Mouse (Mus musculus): ENCODE data around the gene Gas1.

The Gas1 gene

DNA sequence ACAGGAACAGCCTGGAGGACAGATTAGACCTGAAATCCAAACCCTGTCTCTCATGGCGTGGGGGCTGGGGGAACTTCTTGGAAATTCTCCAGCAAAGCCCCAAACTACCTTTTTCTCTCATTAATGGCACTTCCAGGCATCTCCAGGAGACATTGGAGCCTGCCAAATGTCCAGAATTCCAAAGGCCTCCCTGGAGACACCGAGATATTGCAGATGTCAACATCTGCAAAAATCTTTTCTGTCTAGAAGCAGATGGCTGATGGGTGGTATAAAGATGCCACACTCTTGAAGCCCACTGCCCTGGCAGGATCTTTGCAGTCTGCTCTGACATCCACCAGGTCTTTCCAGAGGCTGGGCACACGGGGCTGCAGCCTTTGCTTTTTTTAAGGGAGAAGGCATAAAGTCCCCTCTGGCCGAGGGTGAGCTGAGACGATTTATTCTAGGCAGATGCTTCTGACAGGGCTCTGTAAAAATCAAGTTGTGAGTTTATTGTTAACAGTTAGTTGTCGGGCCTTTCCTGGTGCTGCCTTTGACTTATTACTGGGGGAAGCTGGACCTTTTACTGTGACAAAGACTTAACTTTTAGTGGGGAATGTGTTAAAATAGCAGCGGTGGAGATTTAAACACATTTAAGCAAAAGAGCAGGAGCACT is 4.7 kb downstream of the Gas1 start:
- DNase-seq = no peak

DNA sequence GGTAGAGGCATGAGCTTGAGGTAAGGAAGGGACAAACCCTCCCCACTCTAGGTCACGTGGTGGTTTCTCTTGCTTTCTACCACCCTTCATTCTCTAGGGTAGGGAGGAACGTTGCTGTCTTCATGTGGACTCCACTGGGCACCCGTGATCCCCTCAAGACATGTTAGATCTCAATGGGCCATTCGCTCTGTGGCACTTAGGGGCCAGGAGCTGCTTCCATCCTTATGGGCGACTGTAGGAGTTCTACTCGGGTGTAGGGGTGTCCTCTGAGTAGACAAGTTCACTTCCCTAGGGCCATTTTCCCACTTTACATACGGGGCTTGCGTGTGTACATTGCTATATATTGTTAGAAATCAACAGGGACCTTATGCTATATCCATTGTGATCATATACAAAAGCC is 5.4 kb downstream of the Gas1 start:
- DNase-seq = no peak

DNA sequence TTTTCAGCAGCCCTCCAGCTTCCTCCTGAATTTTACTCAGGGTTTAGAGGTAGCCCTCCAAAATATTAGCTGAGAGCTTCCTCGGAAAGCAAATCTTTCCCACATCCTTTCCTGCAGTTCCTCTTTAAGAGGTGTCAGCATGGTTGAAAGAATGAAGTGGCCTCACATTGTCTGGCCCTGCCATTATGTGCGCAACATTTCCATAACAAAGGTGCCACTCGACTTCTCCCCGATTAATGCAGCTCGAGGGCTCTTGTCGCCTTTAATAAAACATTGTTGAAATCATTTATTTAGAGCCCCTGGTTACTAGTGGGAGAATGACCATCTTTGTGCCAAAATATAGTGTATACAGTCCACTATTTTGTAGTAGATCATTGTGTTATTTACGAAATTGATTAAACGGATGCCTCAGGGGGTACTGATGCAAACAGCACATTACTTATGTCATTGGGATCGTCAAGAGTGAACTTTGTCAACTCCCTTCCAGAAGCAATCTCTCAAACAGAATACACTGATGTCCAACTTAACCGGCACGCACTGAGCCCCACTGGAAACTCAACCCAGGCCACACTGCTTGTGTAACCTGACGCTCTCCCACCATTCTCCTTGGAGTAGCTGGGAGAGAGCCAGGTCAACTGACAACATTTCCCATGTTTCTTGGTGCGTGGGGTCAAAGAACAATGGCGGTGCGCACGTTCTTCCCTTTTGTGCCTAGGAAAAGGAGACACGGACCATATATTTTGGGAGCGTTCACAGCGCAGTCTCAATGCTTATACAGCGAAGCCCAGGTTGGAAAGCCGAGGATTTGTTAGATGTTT is 6.1 kb downstream of the Gas1 start:
- DNase-seq = no peak

DNA sequence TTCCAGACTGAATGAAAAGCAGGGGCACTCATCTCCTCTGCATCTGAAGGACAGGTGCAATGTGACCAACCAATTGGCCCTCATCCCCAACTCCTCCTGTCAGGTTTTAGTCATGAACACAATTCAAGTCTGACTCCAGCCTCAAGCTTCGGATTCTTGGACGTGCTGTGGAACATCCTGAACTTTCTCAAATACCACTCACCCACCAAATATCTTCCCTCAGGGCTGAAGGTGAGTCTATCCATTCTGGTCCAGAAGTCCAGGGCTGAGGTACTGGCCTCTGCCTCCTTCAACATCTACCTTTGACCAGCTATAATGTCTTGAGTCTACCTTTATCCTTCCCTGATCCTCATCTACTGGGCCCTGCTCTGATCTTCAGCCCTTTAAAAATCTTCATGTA is 8.1 kb downstream of the Gas1 start:
- no peak for DNase-seq

DNA sequence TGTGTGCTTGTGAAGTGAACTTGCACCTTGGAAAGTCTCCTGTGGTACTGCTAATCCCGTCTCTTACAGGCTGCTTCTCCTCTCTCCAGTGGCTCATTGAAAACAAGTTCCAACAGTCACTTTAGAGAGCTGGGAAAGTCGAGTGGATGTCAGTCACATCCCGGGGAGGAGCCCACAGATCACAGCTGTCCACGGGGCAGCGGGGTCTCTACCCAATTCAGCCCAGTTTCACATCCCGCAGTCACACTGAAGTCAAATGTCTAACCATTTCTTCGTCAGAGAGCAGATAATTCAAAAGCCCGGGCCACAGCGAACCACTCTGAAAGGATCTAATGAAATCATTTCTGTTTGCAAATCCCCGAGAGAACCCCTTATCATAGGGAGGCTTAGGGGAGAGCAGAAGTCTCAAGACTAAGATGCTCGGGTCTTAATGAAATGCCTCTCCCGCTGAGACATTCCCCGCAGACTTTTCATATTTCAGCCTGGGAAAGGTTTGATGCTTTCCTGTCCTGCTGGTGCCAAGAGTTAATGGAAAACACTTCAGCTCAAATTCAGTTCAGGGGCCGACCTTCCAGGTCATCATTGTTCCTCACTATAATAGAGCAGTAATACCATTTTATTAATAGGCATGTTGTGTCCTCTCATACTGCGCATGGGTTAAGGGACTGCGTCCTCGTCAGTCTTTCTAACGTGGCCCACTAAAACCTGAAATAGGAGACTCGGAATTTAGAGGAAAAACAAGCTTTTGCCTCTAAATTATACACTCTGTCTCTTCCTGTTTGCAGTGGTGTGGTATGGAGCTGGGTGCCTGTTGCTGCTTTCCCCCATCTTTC is 20.7 kb downstream of the Gas1 start:
- no peak for DNase-seq

DNA sequence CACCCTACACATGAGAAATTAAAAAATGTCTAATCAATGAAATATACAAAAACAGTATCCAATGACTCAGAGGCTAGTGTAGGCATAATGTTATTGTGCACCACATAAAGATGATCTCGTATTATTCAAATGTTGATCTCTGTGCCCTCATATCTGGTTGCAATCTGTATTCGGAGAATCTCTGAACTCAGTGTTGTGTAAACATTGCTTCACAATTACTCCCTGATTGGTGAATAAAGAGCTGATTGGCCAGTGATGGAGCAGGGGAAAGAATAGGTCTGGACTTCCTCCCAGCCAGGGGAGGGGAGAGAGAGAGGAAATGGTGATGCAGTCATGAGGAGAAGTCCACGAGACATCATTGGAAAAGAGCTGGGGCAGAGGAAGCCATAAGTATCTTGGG is 23.0 kb downstream of the Gas1 start:
- no peak for DNase-seq

DNA sequence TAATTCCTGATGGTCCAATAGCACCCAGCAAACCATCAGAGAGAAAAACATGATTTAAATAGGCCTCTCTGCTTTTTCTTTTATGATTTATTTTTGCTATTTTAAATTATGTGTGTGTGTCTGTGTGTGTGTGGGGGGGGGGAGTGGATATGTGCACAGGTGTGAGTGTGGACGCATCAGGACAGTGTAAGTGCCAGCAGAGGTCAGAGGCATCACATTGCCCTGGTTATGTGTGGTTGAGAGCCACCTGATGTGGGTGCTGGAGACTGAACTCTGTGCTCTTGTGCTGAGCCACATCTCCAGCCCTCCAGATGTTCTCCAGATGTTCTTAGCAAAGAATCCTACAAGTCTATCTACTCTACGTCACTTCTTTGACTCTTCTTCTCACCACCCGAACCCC is 28.9 kb downstream of the Gas1 start:
- no peak for DNase-seq

DNA sequence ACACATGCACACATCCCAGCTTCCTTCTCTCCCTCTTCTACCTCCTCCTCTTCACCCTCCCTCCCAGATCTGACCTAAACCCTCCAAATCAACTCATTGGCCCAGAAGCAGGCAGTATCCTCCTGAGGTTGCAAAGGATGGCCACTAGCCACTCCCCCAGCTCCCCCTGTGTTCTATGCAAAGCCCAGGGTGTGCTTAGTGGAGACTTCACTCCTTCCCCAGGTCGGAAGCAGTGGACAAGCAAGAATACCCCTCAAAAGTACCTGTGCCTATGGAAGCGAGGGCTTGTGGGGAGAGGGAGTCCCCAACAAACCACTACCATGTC is 29.3 kb downstream of the Gas1 start:
- DNase-seq = no peak

DNA sequence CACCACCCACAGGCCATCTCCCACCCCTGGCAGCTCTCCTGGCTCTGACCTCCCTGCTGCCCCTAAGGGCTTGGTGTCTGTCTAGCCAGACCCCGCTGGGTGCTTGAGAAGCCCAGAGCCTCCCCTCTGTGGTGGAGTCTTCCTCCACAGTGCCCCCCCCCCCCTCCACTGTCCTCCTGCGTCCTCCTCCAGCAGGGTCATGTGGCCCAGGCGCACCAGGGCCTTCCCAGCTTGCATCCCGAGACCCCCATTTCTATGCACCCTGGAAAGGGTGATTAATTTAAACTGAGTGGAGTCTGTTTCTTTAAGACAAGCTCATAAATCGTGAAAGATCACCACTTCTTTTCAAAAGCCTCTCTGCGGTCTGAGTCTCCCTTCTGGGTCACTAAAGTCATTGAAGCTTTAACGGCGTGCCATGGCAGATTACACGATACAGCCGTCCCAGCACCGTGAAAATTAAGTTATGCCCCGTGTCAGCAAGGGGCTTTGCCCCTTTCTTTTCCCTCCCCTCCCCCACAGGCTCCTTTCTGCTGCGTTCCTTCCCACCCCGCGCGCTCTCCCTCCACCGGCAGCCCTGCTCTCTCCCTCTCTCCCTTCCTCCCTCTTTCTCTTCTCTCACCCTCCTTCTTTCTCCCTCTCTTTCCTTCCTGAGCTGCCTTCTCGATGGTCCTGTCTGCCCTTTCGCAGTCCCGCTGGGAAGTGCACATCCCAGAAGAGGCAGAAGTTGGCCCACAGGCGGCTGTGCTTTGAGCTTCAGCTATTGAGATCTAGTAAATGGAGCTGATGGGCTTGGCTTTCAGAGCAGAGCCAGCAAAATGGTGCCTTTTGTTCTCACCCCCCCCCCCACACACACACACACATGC is 29.9 kb downstream of the Gas1 start:
- DNase-seq = no peak

DNA sequence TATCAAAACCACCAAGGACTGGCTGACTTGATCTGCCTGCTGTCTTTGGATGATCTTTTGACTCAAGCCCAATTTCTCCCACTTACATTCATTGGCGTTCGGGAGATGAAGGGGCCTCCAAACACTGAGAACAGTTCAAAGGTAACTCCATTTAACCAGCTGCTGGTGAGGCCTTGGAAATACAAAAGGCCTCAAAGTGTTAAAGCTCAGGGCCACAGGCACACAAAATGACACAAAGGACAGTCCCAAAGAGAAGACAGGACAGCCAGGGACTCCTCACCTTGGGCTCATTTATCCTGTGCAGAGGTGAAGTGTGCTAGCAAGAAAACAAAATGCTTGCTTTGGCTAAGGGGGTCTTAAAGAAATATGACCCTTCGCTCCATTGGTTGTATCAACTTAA is 30.9 kb downstream of the Gas1 start:
- DNase-seq = no peak

DNA sequence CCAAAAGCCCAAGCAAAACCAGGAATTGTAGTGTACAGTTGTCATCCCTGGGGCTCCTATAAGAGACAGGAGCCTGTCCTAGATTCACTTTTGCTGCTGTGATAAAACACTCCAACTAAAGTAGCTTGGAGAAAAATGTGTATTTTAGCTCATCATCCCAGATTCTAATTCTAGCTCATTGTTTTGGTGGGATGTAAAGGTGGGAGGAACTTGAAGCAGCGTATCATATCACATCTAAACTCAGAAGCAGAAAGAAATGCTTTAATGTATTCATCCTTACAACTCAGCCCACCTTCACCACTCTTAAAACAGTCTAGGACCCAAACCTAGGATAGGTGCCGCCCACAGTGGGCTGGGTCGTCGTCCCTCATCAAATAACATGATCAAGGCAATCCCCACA is 40.2 kb downstream of the Gas1 start:
- DNase-seq = no peak

DNA sequence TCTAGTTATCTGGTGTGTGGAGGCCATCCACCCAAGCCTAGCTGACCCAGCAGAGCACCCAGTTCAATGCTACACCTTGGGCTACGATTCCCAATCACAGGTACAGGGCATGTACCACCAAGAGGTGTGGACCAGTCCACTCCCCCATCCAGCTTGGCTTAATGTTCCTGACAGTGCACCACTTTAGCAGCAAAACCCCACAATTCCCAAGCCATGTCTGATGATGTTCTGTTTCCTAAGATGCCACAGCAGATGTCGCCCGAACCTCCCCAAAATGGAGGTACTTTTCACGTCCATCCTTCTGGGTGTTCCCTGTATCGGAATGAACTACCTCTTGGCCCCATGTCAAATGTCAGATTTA is 42.7 kb downstream of the Gas1 start:
- DNase-seq = no peak

DNA sequence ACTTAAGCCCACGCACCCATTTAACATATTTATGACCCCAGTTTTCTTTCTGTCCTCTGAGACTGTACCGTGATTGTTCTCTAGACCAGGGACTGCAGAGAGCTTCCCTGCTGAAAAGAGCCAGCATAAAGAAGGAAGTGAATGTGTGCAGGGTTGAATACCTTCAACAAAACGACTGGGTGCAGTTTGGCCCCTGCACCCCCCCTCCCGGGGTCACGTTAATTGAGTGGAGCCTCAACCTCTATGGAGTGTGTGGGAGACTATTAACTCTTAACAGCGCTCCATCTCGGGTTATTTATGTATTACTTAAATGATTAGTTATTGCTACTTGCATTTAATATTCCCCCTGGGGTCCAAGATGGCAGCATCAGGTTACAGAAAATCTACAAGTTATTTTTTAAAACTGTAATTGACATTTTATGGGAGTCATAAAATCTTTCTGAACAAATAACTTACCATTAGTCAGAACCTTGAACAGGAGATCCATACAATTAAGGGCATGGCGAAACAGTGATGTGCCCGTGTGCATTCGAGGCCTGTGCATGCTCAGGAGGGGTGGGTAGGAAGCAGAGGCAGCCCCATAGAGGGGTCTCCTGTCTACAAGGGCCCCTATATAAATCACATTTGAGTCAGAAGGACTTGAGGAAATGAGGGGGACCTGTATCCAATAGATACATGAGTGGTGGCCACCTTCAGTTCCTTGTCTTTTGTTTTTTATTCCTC is 43.3 kb downstream of the Gas1 start:
- no peak for DNase-seq

DNA sequence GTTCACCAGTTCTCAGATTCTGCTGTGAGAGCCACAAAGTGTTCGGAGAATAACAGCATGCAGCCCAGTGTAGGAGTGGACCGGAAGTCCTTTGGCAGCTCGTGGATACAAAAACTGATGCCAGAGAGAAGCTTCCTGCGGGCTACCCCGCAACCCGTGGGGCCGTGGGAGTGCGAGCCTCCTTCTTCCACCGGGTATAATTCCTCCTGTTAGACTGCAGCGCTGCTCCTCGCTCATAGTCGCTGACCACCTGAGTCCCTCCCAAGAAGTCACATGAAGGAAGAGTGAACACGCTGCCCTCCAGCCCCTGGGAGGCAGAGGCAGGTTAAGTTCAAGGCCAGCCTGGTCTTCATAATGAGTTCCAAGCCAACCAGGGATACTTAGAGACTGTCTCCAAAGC is 45.4 kb downstream of the Gas1 start:
- DNase-seq = no peak

DNA sequence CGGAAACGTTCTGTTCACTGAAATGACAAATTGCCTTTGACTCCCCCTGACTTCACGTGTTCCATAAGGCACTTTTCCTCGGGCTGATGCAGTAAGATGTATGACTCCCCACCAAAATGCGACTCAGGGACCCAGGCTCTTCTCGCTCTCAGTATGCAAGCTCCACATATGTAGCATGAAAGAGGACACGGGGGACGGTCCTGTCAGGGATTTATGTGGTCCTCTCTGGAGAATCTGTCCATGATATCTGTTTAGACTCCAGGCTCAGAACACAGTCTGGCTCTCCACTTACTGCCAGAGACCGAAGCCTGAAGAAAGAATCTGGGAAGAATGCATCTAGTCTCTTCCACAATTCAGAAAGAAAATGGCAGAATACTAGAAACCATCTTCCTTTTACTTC is 47.6 kb downstream of the Gas1 start:
- no peak for DNase-seq

DNA sequence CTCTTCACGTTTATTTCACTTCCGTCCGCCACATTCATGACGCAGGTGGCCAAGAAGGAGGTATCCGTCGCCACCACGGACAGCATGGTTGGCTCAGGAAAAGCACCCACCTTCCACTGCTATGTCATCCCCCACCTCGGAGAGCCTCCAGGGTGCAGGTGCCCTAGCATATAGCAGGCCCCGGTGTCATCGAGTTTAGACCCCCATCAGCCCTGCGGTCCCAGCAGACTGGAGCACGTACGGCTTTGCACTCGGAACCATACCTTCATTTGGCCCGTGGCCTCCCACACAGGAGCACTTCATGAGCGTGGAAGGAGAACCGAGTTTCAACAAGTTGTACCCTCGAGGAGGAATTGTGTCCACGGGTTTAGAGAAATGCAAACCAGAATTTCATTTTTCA is 50.8 kb downstream of the Gas1 start:
- DNase-seq = no peak

DNA sequence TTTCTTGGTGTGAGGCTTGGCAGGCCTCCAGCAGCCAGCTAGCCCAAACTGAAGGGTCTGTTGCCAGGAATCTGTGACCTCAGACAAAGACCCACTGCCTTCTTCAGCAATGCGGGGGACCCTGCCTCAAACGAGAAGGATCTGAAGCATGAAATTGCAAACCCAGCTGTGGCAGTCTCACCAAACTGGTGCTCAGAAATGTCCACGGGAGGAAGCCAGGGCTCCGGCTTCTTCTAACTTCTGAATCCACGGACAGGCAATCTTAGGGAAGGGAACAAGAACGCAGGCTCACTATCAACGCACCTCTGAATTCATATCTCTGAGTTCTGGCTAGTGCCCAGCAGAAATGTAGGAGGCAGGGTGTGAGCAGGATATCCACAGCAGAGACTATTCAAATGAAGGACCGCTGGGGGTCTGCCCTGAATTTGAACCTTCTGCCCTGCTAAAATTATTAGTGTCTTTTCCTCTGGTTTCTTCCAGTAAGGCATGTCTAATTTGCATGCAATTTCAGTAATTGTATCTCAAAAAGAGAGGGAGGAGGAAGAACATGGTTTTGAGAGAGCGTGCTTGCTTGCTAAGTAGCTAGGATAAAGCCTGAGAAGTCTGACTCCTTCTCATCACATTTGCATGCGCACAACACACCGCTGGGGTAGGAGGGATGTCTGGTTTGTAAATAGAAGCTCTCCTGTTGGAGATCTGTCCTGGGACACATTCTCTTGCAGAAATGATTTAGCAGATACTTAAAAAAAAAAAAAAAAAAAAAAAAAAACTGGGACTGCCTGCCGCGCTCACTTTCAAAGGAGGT is 51.5 kb downstream of the Gas1 start:
- no peak for DNase-seq

DNA sequence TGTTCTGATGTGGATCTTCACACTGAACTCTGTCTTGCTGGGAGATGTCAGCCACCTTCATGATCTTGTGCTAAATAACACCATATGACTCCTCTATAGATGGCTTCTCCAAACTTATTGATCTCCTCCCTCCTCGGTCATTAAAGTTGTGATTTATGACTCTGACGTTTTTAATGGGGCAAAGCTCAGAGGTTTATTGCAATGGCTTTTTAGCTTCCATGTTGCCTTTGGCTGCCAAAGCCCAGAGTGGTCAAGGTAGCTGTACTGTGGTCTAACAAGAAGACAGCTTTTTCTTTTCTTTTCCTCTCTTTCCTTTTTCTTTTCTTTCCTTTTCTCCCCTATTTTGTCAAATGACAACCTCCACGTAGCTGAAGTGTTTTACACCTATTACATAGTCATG is 52.1 kb downstream of the Gas1 start:
- DNase-seq = no peak

DNA sequence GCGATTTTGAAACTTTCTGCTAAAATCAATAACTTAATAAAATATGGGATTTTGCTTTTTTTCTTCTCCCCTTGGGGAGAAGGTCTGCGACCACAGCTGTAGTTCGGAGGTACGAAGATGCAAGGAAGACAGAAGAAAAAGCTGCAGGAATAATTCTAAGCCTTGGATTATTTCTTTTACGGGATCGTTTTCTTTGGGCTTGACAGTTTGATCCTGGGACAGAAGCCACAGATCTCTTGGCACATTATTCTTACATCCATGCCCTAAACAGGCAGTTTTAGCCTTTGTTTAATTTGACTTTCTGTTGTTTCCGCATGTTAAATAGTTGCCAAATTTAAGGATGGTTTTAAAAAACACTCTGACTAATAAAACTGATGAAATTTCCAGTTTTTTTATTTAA is 52.7 kb downstream of the Gas1 start:
- no peak for DNase-seq
